Mouse (Mus musculus) hindbrain, embryonic 11.5 days (tissue): Measurements from ENCODE around the gene Hist1h4a. TPM values are rescaled to one million over a fixed set of nuclear protein-coding genes. Genes with fewer than 3 reads are reported as not detected.

Experiments used
- ATAC-seq: fragments of 200-750 bp; cut with Nextera tagmentation; 2 replicates; pipeline ENCODE4 v1.8.0; 2017; ENCODE audit warnings: mild to moderate bottlenecking, moderate TSS enrichment, moderate library complexity; ENCODE audit not compliant: low FRiP score
- DNase-seq: peaks from one replicate; pipeline ENCODE4 v3.0.0-alpha.2; 2015; ENCODE audit warnings: low spot score
- H3K27ac ChIP-seq: fragments of 300-500 bp; sonication (generic); 2 replicates; pipeline ENCODE4 v1.5.1; 2014; ENCODE audit warnings: mild to moderate bottlenecking, low read depth, low read length
- H3K27me3 ChIP-seq: fragments of 300-500 bp; sonication (generic); 2 replicates; pipeline ENCODE4 v1.6.1; 2014; ENCODE audit warnings: mild to moderate bottlenecking, low read length, moderate library complexity, mixed read lengths; ENCODE audit not compliant: control insufficient read depth, insufficient read depth
- H3K36me3 ChIP-seq: fragments of 300-500 bp; sonication (generic); 2 replicates; pipeline ENCODE4 v1.6.1; 2014; ENCODE audit warnings: mild to moderate bottlenecking, low read length, moderate library complexity, mixed read lengths; ENCODE audit not compliant: control insufficient read depth, insufficient read depth
- H3K4me1 ChIP-seq: fragments of 300-500 bp; sonication (generic); replicated peaks from 2 replicates; pipeline ENCODE4 v1.6.1; 2014; ENCODE audit warnings: low read length, mixed read lengths; ENCODE audit not compliant: control insufficient read depth, insufficient read depth
- H3K4me2 ChIP-seq: fragments of 300-500 bp; sonication (generic); replicated peaks from 2 replicates; pipeline ENCODE4 v1.6.1; 2014; ENCODE audit warnings: mild to moderate bottlenecking, low read depth, low read length
- H3K4me3 ChIP-seq: fragments of 300-500 bp; sonication (generic); 2 replicates; pipeline ENCODE4 v1.5.1; 2014; ENCODE audit warnings: low read depth, low read length
- H3K9ac ChIP-seq: fragments of 300-500 bp; sonication (generic); 2 replicates; pipeline ENCODE4 v1.6.1; 2014; ENCODE audit warnings: low read depth, low read length
- H3K9me3 ChIP-seq: fragments of 300-500 bp; sonication (generic); 2 replicates; pipeline ENCODE4 v1.6.1; 2016; ENCODE audit warnings: low read length; ENCODE audit not compliant: control insufficient read depth
- WGBS: fragments of 180-500 bp; shearing (Covaris S2); extraction: QIAGEN DNeasy Blood & Tissue Kit; methylation state at CpG from one replicate; pipeline ENCODE4 v1.1.7; 2014; 5-methylcytosine and 5-hydroxymethylcytosine counted together
- polyA plus RNA-seq: library from polyadenylated mRNA; unstranded; fragments of >200 nt; fragmentation: Nextera tagmentation; extraction: Ambion mirVana; gene quantifications from 2 replicates; pipeline ENCODE4 v1.2.1, GENCODE M21; 2014

Hist1h4a gene
- polyA plus RNA-seq, 1 experiment from 2014 or later, result not detected

GRCm38 (mm10) chr13:23740256-23740840 lies 20.7 kb downstream of the Hist1h4a start:
- no peak for DNase-seq
- Histone ChIP-seq H3K36me3 (no peaks in the 10 kb centered on the region), H3K4me1 (0 out of 2 replicates have a peak, but pooled peaks cover 3% of the 10 kb centered on the region), H3K27ac (peak overlapping the region; percentile 96), H3K4me2 (peak overlapping the region; percentile 96), H3K9ac (peak overlapping the region; percentile 75), H3K9me3 (no peaks in the 10 kb centered on the region), H3K4me3 (peak overlapping the region; percentile 57), H3K27me3 (no peaks in the 10 kb centered on the region)
- 31% methylated on average over 13 of the region's 13 CpGs for WGBS
- ATAC-seq, result no peak

GRCm38 (mm10) chr13:23739922-23740252 lies 21.1 kb downstream of the Hist1h4a start:
- H3K36me3 ChIP-seq, result no peaks in the 10 kb centered on the region
- H3K4me1 ChIP-seq, result 0 out of 2 replicates have a peak, but pooled peaks cover 3% of the 10 kb centered on the region
- ATAC-seq, result no peak
- H3K9ac ChIP-seq, result peak overlapping the region; percentile 75
- H3K4me3 ChIP-seq, result peak overlapping the region; percentile 57
- peak overlapping the region; percentile 96 for H3K27ac ChIP-seq
- H3K4me2 ChIP-seq, result peak overlapping the region; percentile 96
- no peaks in the 10 kb centered on the region for H3K9me3 ChIP-seq
- no peaks in the 10 kb centered on the region for H3K27me3 ChIP-seq
- 1% methylated on average over 14 of the region's 14 CpGs for WGBS
- no peak for DNase-seq

GRCm38 (mm10) chr13:23739069-23739921 lies 21.7 kb downstream of the Hist1h4a start:
- Histone ChIP-seq H3K4me1 (0 out of 2 replicates have a peak, but pooled peaks cover 3% of the 10 kb centered on the region), H3K4me2 (peak overlapping the region; percentile 96), H3K27ac (peak overlapping the region; percentile 96), H3K9ac (peak overlapping the region; percentile 75), H3K9me3 (no peaks in the 10 kb centered on the region), H3K36me3 (no peaks in the 10 kb centered on the region), H3K4me3 (peak overlapping the region; percentile 57), H3K27me3 (no peaks in the 10 kb centered on the region)
- DNase-seq, result peak; percentile 88
- peak; percentile 87 for ATAC-seq
- under 1% methylated on average over 39 of the region's 39 CpGs for WGBS

GRCm38 (mm10) chr13:23738677-23739068 lies 22.4 kb downstream of the Hist1h4a start, which contains the start of gene Hist1h1c:
Hist1h1c (plus strand) TSS chr13:23738808.
- Histone ChIP-seq H3K4me2 (peak within 1 kb of the TSS; percentile 96), H3K27ac (peak within 1 kb of the TSS; percentile 96), H3K4me3 (peak within 1 kb of the TSS; percentile 57), H3K9me3 (no peaks in the 10 kb centered on the region), H3K36me3 (no peaks in the 10 kb centered on the region), H3K27me3 (no peaks in the 10 kb centered on the region), H3K9ac (peak within 1 kb of the TSS; percentile 75), H3K4me1 (0 out of 2 replicates have a peak, but pooled peaks cover 3% of the 10 kb centered on the region)
- under 1% methylated on average over 27 of the region's 38 CpGs for WGBS
- peak; percentile 93 for DNase-seq
- peak; percentile 95 for ATAC-seq

- Histone ChIP-seq H3K4me1 (0 out of 2 replicates have a peak, but pooled peaks cover 3% of the 10 kb centered on the region), H3K27ac (peak overlapping the region; percentile 96), H3K27me3 (no peaks in the 10 kb centered on the region), H3K9ac (peak overlapping the region; percentile 44; the same call in 1 of the 2 replicates), H3K4me2 (peak overlapping the region; percentile 96; the same call in 1 of the 2 replicates), H3K36me3 (no peaks in the 10 kb centered on the region), H3K9me3 (no peaks in the 10 kb centered on the region), H3K4me3 (peak overlapping the region; percentile 57)
- ATAC-seq (no peak), DNase-seq (peak; percentile 43)
- WGBS, result 17% methylated on average over 4 of the region's 4 CpGs
Measured at GRCm38 (mm10) chr13:23738041-23738440, 23.0 kb downstream of the Hist1h4a start.

GRCm38 (mm10) chr13:23737091-23737490 lies 23.9 kb downstream of the Hist1h4a start:
- Histone ChIP-seq H3K36me3 (no peaks in the 10 kb centered on the region), H3K27me3 (no peaks in the 10 kb centered on the region), H3K4me1 (0 out of 2 replicates have a peak, but pooled peaks cover 3% of the 10 kb centered on the region), H3K9ac (no peak overlapping the region), H3K27ac (no peak overlapping the region), H3K9me3 (no peaks in the 10 kb centered on the region), H3K4me3 (no peak overlapping the region), H3K4me2 (no peak overlapping the region)
- DNase-seq (no peak), ATAC-seq (no peak)
- 86% methylated on average over 5 of the region's 5 CpGs for WGBS

GRCm38 (mm10) chr13:23732156-23732804 lies 28.8 kb downstream of the Hist1h4a start:
- Histone ChIP-seq H3K9me3 (no peaks in the 10 kb centered on the region), H3K36me3 (no peaks in the 10 kb centered on the region), H3K4me2 (no peak overlapping the region), H3K27ac (no peak overlapping the region), H3K27me3 (no peaks in the 10 kb centered on the region), H3K9ac (no peak overlapping the region), H3K4me3 (no peak overlapping the region), H3K4me1 (no peaks in the 10 kb centered on the region)
- ATAC-seq (no peak), DNase-seq (no peak)
- 27% methylated on average over 8 of the region's 8 CpGs for WGBS

- ATAC-seq (no peak), DNase-seq (no peak)
- no peaks in the 10 kb centered on the region for H3K4me1 ChIP-seq
- H3K4me2 ChIP-seq, result no peak overlapping the region
- H3K9me3 ChIP-seq, result no peaks in the 10 kb centered on the region
- 40% methylated on average over 8 of the region's 8 CpGs for WGBS
- H3K9ac ChIP-seq, result no peak overlapping the region
- H3K4me3 ChIP-seq, result no peak overlapping the region
- H3K27me3 ChIP-seq, result no peaks in the 10 kb centered on the region
- H3K27ac ChIP-seq, result no peak overlapping the region
- no peaks in the 10 kb centered on the region for H3K36me3 ChIP-seq
Measured at GRCm38 (mm10) chr13:23730479-23730878, 30.6 kb downstream of the Hist1h4a start.
